Mouse (Mus musculus) kidney, embryonic 15.5 days (tissue): Measurements from ENCODE around the gene Bax. TPM values are rescaled to one million over a fixed set of nuclear protein-coding genes. Genes with fewer than 3 reads are reported as not detected.

Experiments used
- ATAC-seq: fragments of 200-750 bp; cut with Nextera tagmentation; replicated peaks from 2 replicates; pipeline ENCODE4 v1.8.0; 2017; ENCODE audit warnings: moderate TSS enrichment; ENCODE audit not compliant: low FRiP score
- H3K27ac ChIP-seq: fragments of 300-500 bp; sonication (generic); 2 replicates; pipeline ENCODE4 v1.5.1; 2015; ENCODE audit warnings: mild to moderate bottlenecking, inconsistent platforms
- H3K27me3 ChIP-seq: fragments of 300-500 bp; sonication (generic); 2 replicates; pipeline ENCODE4 v1.6.1; 2015; ENCODE audit warnings: inconsistent platforms
- H3K36me3 ChIP-seq: fragments of 300-500 bp; sonication (generic); 2 replicates; pipeline ENCODE4 v1.6.1; 2015; ENCODE audit warnings: inconsistent platforms
- H3K4me1 ChIP-seq: fragments of 300-500 bp; sonication (generic); 2 replicates; pipeline ENCODE4 v1.6.1; 2015; ENCODE audit warnings: inconsistent platforms
- H3K4me2 ChIP-seq: fragments of 300-500 bp; sonication (generic); 2 replicates; pipeline ENCODE4 v1.6.1; 2015; ENCODE audit warnings: moderate library complexity, mild to moderate bottlenecking, inconsistent platforms
- H3K4me3 ChIP-seq: fragments of 300-500 bp; sonication (generic); replicated peaks from 2 replicates; pipeline ENCODE4 v1.5.1; 2015; ENCODE audit warnings: mild to moderate bottlenecking, inconsistent platforms
- H3K9ac ChIP-seq: fragments of 300-500 bp; sonication (generic); 2 replicates; pipeline ENCODE4 v1.6.1; 2015; ENCODE audit warnings: mild to moderate bottlenecking, inconsistent platforms
- H3K9me3 ChIP-seq: fragments of 300-500 bp; sonication (generic); replicated peaks from 2 replicates; pipeline ENCODE4 v1.6.1; 2016; ENCODE audit warnings: inconsistent platforms
- WGBS: fragments of 180-500 bp; shearing (Covaris S2); methylation state at CpG from one replicate; pipeline ENCODE4 v1.1.7; 2015; ENCODE audit warnings: mixed read lengths; 5-methylcytosine and 5-hydroxymethylcytosine counted together
- polyA plus RNA-seq: library from polyadenylated mRNA; unstranded; fragments of >200 nt; fragmentation: Nextera tagmentation; extraction: Ambion mirVana; gene quantifications from 2 replicates; pipeline ENCODE4 v1.2.1, GENCODE M21; 2015

Gene Bax
- polyA plus RNA-seq, 1 experiment from 2014 or later, result 195 TPM

DNA sequence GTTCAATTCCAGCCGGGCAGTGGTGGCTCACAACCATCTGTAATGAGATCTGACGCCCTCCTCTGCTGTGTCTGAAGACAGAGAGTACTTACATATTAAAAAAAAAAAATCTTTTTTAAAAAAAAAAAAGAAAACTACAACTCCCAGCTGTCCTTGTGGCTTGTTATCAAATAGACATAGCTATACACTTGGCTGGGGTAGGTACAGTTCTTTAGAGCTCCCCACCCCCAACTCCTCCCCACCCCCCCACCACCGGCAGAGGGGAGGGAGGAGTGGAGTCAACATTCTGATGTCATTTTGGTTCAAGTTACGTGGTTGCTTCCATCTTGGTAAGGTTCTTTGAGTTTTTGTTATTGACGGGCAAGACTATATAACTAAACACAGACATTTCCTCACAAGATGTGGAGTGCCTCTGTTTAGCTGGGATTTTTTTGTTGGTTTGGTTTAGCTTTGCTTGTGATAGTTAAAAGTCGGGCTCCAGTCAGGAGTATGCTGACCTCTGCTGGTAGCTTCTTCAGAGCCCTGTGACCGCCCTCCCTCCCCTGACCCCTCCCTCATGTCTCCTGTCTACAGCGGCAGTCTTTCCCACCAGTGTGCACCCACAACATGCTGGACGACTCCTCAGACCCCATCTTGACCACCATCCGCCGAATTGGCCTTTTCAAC, 19.2 kb downstream of the Bax start:
- 35% methylated on average over 11 of the region's 11 CpGs for WGBS
- Histone ChIP-seq H3K36me3 (peaks cover 67% of the 10 kb centered on the region), H3K4me3 (no peak overlapping the region), H3K4me1 (peaks cover 10% of the 10 kb centered on the region; the same call in 1 of the 2 replicates), H3K4me2 (peak overlapping the region; percentile 9; the same call in 1 of the 2 replicates), H3K27me3 (no peaks in the 10 kb centered on the region), H3K9me3 (no peaks in the 10 kb centered on the region), H3K27ac (no peak overlapping the region), H3K9ac (no peak overlapping the region)
- no peak for ATAC-seq

GRCm38 (mm10) chr7:45446589-45446988, 20.1 kb downstream of the Bax start:
- Histone ChIP-seq H3K4me1 (peaks cover 9% of the 10 kb centered on the region; the same call in 1 of the 2 replicates), H3K27me3 (no peaks in the 10 kb centered on the region), H3K9me3 (no peaks in the 10 kb centered on the region), H3K4me3 (no peak overlapping the region), H3K36me3 (peaks cover 61% of the 10 kb centered on the region), H3K27ac (no peak overlapping the region), H3K4me2 (no peak overlapping the region), H3K9ac (no peak overlapping the region)
- no peak for ATAC-seq

DNA sequence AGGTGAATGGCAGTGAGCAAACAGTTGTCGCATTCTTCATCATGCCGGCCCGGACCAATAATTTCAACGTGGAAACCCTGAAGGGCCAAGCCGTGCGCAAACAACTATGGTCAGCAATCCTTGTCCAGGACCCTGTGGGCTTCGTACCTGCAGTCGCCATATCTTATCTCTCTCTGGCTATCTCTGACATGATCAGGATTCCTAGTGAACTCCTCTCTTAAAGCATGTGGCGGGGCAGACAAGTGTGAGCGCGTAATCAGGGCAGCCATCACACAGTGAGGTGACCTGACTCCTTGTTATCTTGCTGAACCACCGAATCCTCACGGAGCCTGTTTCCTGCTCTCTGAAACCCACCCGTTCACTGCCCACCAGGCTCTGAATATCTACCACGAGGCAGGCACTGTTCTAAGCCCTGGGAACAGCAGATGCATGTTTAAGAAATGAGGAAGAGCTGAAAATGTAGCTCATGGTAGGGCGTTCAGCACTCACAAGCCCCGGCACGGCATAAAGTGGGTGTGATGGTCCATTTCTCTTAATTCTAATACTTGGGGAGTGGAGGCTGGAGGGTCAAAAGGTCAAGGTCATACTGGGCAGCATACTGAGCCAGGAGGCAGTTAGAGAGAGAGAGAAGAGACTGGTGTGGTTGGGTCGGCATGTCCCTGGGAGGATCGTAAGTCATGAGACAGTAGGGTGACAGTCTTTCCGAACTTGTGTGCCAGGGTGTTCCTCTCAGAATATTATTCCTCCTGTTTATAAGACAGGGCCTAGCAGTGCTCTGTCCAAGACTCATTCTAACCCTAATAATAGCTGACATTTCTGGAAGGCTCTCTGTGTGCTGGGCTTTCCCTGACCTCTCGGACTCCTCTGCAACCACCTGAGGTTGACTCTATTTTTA, 22.9 kb downstream of the Bax start:
- peaks cover 6% of the 10 kb centered on the region; the same call in 1 of the 2 replicates for H3K4me1 ChIP-seq
- no peaks in the 10 kb centered on the region for H3K9me3 ChIP-seq
- no peak overlapping the region for H3K9ac ChIP-seq
- H3K4me3 ChIP-seq, result no peak overlapping the region
- WGBS, result 86% methylated on average over 22 of the region's 22 CpGs
- peaks cover 69% of the 10 kb centered on the region for H3K36me3 ChIP-seq
- no peak overlapping the region for H3K4me2 ChIP-seq
- no peak for ATAC-seq
- H3K27ac ChIP-seq, result no peak overlapping the region
- no peaks in the 10 kb centered on the region for H3K27me3 ChIP-seq

DNA sequence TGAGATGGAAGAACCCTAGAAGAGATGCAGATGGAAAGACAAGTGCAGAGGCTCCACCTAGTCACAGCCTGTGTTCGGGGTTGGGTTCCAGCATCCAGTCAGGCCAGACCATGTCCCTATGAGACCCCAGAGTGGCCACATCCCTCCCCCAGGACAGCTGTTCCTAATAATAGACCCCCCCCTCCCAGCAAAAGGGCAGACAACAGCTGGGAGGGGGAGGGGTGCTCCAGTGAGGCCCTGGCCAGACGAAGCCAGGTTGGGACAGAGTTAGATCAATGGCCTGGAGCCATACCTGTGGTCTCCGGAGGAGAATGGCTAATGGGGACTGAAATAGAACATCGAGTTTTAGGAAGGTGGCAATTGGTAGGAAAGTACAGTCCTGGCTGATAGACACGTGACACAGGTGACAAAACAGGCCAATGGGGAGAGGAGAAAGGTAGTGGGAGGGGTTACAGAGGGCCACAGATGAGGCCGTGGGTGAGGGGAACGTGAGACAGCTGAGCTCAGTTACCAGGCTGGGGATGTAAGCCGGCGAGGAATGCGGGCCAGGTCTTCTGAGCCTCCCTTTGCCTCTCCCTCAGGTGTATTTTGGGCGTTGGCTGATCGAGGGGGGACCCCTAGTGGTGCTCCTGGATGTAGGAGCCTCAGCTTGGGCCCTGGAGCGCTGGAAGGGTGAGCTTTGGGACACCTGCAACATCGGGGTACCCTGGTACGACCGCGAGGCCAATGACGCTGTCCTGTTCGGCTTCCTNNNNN, 29.0 kb downstream of the Bax start, which contains the start of gene Ruvbl2:
Gene Ruvbl2, minus strand, starts transcription at position 576 of the 756 bp plus-strand sequence.
- 22% methylated on average over 19 of the region's 19 CpGs for WGBS
- Histone ChIP-seq H3K27me3 (no peaks in the 10 kb centered on the region), H3K9me3 (no peaks in the 10 kb centered on the region), H3K4me3 (peak within 1 kb of the TSS; percentile 0), H3K4me1 (peaks cover 42% of the 10 kb centered on the region), H3K9ac (peak within 1 kb of the TSS; percentile 24; the same call in 1 of the 2 replicates), H3K36me3 (peaks cover 28% of the 10 kb centered on the region), H3K4me2 (peak within 1 kb of the TSS; percentile 32), H3K27ac (no peak within 1 kb of the TSS)
- ATAC-seq, result no peak

DNA sequence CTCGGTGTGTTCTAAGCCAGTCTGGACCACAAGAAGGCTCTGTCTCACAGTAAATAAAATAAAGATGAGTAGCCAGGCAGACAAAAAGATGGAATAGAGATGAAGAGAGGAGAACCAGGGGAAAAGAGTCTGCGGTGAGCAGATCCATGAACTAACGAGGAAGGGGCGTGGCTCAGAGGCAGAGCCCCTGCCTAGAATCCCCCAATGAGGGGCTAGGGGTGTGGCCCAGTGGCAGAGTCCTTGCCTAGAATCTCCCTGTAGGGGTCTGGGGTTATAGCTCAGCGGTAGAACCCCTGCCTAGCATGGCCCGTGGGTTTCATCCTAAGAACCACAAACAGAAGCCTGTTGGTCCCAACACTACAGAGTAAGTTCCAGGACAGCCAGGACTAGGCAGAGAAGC, 29.7 kb downstream of the Bax start:
- 41% methylated on average over 6 of the region's 6 CpGs for WGBS
- no peak for ATAC-seq

DNA sequence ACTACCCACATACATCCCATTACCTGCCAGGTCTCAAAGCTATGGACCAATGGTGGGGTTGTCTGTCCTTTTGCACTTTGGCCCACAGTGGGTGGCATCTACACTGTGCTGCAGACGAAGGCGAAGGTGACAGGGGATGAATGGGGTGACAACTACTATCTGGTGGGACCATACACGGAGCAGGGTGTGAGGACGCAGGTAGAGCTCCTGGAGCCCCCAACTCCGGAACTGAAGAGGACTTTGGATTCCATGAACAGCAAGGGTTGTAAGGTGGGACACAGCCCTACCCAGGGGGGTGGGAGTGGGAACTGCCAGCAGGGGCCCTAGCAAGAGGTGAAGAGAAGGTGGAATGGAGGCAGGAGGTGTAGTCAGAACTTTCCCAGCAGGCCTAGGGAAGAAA, 30.3 kb downstream of the Bax start:
- H3K36me3 ChIP-seq, result peaks cover 32% of the 10 kb centered on the region
- ATAC-seq, result no peak
- no peaks in the 10 kb centered on the region for H3K27me3 ChIP-seq
- no peak overlapping the region for H3K4me3 ChIP-seq
- H3K9me3 ChIP-seq, result no peaks in the 10 kb centered on the region
- peaks cover 43% of the 10 kb centered on the region for H3K4me1 ChIP-seq
- H3K9ac ChIP-seq, result no peak overlapping the region
- H3K4me2 ChIP-seq, result peak overlapping the region; percentile 91; the same call in 1 of the 2 replicates
- 94% methylated on average over 5 of the region's 5 CpGs for WGBS
- no peak overlapping the region for H3K27ac ChIP-seq

More for the DNA sequence above, 29.7 kb downstream of the Bax start:
- H3K9me3 ChIP-seq, result no peaks in the 10 kb centered on the region
- H3K4me3 ChIP-seq, result no peak overlapping the region
- H3K9ac ChIP-seq, result no peak overlapping the region
- H3K36me3 ChIP-seq, result peaks cover 30% of the 10 kb centered on the region
- 0 out of 2 replicates have a peak overlapping the region, but pooled peaks have one; percentile 7 for H3K4me2 ChIP-seq
- H3K27ac ChIP-seq, result no peak overlapping the region
- H3K27me3 ChIP-seq, result no peaks in the 10 kb centered on the region
- H3K4me1 ChIP-seq, result peaks cover 43% of the 10 kb centered on the region

DNA sequence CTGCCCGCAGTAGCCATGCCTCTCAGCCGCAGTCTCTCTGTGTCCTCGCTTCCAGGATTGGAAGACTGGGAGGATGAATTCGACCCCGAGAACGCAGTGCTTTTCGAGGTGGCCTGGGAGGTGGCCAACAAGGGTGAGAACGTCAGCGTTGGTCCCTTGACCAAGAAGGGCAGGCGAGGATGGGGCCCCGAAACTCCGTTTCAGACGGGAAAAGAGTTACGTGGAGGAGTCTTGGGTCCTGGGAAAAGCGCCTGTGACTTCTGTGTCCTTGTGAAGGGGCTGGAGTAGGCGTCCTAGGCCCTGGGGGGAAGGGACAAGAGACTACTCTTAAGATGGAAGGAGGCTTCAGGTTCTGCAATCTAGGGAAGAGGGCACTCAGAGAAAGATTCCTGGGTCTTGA, 31.7 kb downstream of the Bax start:
- peak overlapping the region; percentile 67 for H3K9ac ChIP-seq
- H3K27me3 ChIP-seq, result no peaks in the 10 kb centered on the region
- H3K27ac ChIP-seq, result peak overlapping the region; percentile 70
- under 1% methylated on average over 16 of the region's 16 CpGs for WGBS
- peak overlapping the region; percentile 91 for H3K4me2 ChIP-seq
- H3K36me3 ChIP-seq, result peaks cover 32% of the 10 kb centered on the region
- H3K4me3 ChIP-seq, result peak overlapping the region; percentile 81
- no peak for ATAC-seq
- H3K4me1 ChIP-seq, result peaks cover 43% of the 10 kb centered on the region
- no peaks in the 10 kb centered on the region for H3K9me3 ChIP-seq

DNA sequence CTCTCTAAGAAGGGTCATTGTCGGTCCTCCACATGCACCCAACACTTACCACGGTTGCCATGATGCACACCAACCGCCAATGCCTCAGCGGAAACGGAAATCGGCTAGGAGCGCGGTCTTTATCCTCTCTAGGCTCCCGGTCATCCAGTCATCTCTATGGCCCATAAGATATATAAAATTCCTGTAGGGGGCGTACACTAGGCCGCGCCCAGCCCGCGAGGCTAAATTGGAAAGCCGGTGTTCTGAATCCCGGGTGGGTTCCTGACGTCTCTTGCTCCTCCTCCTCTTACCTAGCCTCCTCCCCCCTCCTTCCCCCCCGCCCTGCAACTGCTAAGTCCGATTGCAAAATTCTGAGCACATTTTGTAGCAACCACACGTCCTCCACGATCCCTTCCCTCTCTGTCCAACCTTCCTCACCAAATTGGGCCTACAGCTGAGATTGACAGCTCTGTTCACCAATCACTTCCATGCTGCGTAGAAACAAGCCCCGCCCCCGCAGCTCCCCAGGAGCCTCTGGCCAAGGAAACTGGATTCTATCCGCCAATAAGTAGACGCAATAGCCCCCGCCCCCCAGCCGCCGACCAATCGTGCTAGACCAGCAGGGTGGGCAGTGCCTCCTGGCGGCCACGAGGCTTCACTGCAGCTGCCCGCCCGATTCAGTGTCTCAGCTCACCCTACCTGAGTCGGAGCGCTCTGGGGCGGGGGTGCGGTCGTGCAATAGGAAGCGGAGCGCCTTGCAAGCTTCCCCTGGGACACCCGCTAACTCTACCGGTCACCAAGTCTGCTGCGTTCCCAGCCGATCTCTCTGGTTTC, 32.3 kb downstream of the Bax start, which contains the start of gene Gys1:
Gene Gys1, plus strand, starts transcription at position 642 of the 813 bp plus-strand sequence.
- Histone ChIP-seq H3K9me3 (no peaks in the 10 kb centered on the region), H3K27ac (peak within 1 kb of the TSS; percentile 92), H3K36me3 (peaks cover 32% of the 10 kb centered on the region), H3K4me3 (peak within 1 kb of the TSS; percentile 81), H3K4me1 (peaks cover 43% of the 10 kb centered on the region), H3K4me2 (peak within 1 kb of the TSS; percentile 91), H3K27me3 (no peaks in the 10 kb centered on the region), H3K9ac (peak within 1 kb of the TSS; percentile 85)
- peak; percentile 96 for ATAC-seq
- under 1% methylated on average over 45 of the region's 45 CpGs for WGBS

DNA sequence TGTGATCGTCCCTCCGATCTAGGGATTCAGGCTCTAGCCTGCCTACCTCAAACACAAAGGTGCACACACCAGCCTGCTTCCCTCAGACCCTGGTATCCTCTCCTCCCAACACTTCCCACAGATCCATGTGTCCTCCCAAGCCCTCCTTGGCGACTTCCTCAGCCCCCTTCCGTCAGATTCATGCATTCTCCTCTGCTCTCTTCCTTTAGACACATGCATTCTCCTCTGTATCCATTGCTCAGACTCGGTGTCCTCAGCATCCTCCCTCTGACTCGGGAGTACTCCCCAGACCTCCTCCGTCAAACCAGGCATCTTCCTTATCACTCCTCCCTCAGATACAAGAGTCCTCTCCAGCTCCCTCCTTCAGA, 32.9 kb downstream of the Bax start:
- H3K36me3 ChIP-seq, result peaks cover 36% of the 10 kb centered on the region
- no peaks in the 10 kb centered on the region for H3K9me3 ChIP-seq
- H3K4me1 ChIP-seq, result peaks cover 43% of the 10 kb centered on the region
- H3K4me3 ChIP-seq, result peak overlapping the region; percentile 81
- no peak for ATAC-seq
- WGBS, result 2% methylated on average over 7 of the region's 7 CpGs
- peak overlapping the region; percentile 85 for H3K9ac ChIP-seq
- H3K4me2 ChIP-seq, result peak overlapping the region; percentile 91
- no peaks in the 10 kb centered on the region for H3K27me3 ChIP-seq
- peak overlapping the region; percentile 92 for H3K27ac ChIP-seq

- H3K27me3 ChIP-seq, result no peaks in the 10 kb centered on the region
- no peak overlapping the region for H3K4me3 ChIP-seq
- no peak overlapping the region for H3K9ac ChIP-seq
- ATAC-seq, result no peak
- no peaks in the 10 kb centered on the region for H3K4me1 ChIP-seq
- 94% methylated on average over 8 of the region's 8 CpGs for WGBS
- H3K4me2 ChIP-seq, result no peak overlapping the region
- no peak overlapping the region for H3K27ac ChIP-seq
- H3K9me3 ChIP-seq, result no peaks in the 10 kb centered on the region
- peaks cover 96% of the 10 kb centered on the region for H3K36me3 ChIP-seq
Measured at GRCm38 (mm10) chr7:45426556-45426955, 40.1 kb downstream of the Bax start.

- ATAC-seq, result no peak
- Histone ChIP-seq H3K4me1 (peaks cover 23% of the 10 kb centered on the region), H3K4me3 (no peak overlapping the region), H3K4me2 (no peak overlapping the region), H3K9ac (no peak overlapping the region), H3K27ac (no peak overlapping the region), H3K9me3 (no peaks in the 10 kb centered on the region), H3K27me3 (peaks cover 50% of the 10 kb centered on the region), H3K36me3 (peaks cover 56% of the 10 kb centered on the region)
- 85% methylated on average over 14 of the region's 14 CpGs for WGBS
Measured at GRCm38 (mm10) chr7:45421194-45421593, 45.5 kb downstream of the Bax start.
